Mouse (Mus musculus): Measurements from ENCODE around the gene Hat1. TPM values are rescaled to one million over a fixed set of nuclear protein-coding genes. Genes with fewer than 3 reads are reported as not detected.

Gene Hat1
- polyA plus RNA-seq, 2 experiments from 2014 or later = 57.1 to 58.8 TPM

DNA sequence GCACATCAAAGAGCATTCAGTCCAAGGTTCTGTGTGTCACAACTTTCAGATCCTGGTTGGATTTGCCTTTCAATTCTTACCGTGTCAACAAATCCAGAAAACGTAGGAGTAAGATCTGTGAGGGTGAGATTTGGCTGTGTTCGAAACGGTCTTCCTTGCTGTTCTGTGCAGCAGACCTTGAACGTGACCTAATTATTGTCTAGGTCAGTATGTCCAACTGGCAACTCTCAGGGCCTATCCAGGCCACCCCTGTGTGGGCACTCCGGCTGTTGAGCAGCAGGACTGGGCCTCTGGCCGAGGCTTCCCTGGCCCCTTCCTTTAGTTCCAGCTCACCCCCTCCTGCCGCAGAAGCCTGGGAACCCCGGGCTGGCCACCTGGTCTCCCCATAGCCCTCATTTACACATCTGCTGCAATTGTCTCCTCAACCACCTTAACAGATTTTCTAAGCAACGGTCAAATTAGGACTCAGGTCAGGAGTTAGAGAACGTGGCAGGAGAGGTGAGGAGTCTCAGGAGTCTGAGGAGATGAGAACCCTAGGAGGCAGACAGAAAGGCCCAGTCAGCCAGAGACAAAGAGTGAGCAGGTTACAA, 78.2 kb downstream of the Hat1 start:
- ATAC-seq = no peak

DNA sequence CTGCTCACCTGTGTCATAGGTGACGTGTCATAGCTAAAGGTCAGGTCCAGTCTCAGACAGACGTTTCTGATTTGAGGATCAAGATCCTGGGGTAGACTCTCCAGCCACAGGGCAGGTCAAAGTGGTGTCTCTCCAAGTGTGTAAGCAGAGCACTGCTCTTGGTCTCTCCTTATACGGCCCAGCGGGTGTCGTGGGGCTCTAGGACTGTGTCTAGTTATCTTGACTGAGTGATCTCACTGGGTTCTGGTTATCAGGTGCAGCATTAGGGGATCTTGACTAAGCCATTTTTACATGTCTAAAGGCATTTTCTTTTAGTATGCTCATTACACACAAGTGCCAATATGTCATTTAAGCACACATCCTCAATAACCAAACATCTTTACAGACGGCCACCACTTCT, 82.3 kb downstream of the Hat1 start:
- no peak for ATAC-seq

DNA sequence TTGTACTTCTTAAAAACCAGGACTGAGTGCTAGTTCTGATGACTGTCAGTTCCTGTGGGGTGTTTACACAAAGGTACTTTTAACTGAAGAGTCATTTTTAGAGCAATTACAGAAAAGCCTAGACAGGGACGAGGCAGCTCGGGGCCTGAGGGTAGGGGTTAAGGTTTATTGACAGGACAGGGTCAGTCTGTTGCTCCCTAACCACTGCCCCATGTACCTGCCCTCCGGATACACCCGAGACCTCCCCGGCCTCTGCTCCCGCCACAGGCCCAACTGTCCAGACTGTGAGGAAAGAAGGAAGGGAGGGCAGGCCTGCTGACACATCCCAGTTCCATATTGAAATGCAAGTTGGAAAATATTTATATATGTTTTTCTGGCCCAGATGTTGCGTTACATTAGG, 85.1 kb downstream of the Hat1 start:
- ATAC-seq = no peak

DNA sequence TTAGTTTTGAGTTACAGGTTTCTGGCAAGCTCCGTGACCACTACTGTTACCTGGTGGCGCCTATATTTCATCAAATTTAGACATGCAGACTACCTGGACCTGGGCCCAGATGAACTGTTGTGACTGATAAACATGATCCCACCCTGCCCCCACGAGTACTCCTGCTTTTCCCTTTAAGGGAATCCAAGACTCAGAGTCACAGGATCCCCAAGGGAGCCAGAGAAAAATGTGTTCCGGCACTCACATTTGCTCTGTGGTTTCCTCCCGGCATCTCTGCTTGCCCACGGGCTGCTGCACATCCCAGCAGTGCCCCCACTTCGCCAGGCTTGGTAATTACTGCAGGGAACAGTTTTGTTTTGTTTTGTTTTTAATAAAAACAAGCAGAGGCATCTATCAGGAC, 85.6 kb downstream of the Hat1 start:
- no peak for ATAC-seq

DNA sequence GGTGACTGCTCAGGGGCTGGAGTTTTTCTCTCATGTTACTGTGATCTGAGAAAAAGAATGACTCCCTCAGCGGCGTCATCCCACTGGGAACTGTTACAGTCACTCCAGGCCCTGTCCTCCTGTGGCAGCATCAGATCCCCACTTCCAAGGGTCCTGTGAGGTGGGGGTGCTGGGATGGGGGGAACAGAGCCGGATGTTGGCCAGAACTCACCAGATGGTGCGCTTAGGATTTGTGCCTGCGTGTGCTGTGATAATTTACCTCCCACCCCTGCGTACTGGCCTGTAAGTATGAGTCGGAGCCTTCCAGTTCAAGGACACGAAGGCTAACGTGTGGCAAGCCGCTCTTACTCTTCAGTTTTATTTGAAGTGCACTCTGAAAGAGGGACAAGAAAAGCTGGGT, 86.6 kb downstream of the Hat1 start:
- ATAC-seq = no peak

DNA sequence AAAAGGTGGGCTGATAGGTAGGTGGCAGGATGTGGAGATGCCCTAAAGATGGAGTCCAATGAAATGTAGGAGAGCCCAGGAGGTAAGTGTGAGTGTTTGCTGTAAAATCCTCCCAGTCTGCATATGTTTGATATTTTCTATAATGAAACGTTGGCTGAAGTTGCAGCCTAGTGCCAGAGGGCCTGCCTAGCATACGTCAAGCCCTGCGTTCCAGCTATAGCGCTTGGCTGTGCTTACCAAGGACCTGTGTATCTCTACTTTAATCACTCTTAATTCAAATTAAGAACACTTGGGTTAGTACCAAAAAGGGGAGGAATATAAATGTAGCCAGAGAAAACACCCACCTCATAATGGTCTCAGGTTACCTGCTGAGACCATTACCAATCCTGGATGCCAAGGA, 87.0 kb downstream of the Hat1 start:
- no peak for ATAC-seq

DNA sequence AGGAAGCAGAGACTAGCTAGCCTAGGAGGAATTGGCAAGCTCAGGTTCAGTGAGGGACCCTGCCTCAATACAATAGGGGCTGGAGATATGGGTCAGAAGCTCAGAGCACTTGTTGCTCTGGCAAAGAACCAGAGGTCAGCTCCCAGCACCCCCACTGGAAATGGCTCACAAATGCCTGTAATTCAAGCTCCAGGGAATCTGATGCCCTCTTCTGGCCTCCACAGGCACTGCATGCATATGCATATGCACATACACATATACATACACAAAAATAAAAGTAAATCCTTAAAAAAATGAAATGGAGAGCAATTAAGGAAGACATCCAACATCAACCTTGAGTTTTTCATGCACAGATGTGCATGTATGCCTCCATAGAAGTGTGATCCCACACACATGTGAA, 89.0 kb downstream of the Hat1 start:
- ATAC-seq = no peak

DNA sequence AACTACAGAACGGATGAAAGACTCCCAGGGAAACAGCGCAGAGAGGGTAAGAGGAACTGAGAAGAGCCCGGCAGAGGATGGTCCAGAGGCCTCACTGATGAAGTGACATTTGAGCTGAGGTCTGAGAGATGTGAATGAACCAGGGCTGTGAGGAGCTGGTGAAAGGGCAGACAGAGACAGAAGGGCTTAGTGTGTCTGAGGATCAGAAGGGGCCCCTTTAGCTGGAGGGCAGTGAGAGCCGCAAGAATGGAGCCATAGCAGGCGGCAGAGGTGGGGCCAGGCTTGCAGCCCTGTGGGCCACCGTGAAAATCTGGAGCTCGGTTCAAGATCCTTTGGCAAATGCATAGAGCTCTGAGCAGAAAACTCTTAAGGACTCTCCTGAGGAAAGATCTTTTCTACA, 91.2 kb downstream of the Hat1 start:
- no peak for ATAC-seq

DNA sequence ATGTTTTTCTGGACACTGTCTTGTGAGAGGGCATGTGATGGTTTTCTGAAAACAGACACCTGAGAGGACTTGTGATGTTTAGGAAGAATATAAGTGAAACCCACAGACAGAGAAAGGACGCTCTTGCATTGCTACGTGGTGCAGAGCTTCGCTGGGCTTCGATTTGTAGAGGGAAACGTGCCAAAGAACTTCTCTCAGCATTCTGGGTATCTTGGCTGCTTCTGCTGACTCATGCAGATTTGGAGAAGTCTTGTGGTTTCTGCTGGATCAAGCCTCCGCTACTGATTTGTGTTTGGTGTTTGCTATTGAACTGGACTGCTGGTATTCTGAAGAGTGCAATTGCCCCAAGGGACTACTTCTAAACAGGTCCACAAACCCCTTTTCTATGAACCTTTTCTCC, 93.1 kb downstream of the Hat1 start:
- ATAC-seq = no peak

DNA sequence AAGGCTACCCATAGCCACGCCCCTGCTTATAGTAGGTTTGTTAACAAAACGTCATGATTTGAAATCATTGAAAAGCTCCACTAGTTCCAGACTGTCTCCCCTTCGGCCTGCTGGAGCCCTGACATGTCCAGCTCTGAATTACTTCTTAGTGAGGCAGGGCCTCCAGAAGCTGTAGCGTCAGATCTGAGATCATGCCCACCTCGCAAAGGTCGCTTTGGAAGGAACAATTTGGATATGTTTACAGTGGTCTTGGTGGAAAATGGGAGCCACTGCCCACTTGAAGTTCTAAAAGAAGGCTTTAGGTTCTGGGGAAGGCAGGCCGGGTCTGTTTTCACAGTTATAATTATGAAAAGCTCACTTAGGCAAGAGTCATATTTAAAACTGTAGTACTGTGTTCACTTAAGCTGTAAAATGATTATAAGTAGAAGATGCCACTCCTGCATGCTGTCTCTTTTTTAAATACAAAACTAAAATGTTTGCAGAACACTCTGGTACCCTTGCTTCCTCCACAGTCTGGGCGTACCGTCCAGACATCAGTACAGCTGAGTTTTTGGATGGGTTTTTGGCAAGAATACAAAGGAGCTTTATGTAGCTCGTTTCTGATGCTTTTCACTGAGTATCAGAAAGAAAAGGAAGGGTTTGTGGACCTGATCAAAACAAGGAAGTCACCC, 94.4 kb downstream of the Hat1 start:
- no peak for ATAC-seq

DNA sequence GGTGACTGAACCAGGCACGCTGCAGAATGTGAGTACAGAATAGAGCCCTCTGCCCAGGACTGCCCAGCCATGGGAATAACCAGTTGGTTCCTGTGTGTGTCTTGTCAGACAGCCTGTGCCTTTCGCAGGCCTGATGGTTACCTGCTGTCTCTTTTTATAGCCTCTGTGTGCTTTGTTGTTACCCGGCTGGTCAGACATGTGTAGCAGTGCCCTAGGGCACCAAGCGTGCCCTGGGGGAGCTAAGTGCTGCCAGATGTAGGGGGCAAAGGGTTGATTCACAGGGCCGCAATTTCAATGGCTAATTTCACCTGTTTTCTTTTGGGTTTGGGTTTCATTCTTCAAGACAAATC, 94.9 kb downstream of the Hat1 start:
- no peak for ATAC-seq

Other genes with a start within 250 kb of the Hat1 start
- gene Dync1i2, start 177.3 kb upstream of the Hat1 start, polyA plus RNA-seq (2017; shearing (Covaris generic)) = 10 to 100 TPM; 85.0 to 94.7 TPM
- 10 to 100 TPM; 74.4 to 89.2 TPM for gene Slc25a12, start 21.2 kb upstream of the Hat1 start, polyA plus RNA-seq (2017; shearing (Covaris generic))
- gene Metap1d, start 64.3 kb downstream of the Hat1 start, polyA plus RNA-seq (2017; shearing (Covaris generic)) = 10 to 100 TPM; 31.5 to 35.3 TPM
- not detected for gene Dlx1, start 139.2 kb downstream of the Hat1 start, polyA plus RNA-seq (2017; shearing (Covaris generic))
- not detected for gene Dlx2, start 157.8 kb downstream of the Hat1 start, polyA plus RNA-seq (2017; shearing (Covaris generic))